In genomic region chr4:120615528-120616081, GRCm38 (mm10) we compare ENCODE assay signal across 8 mouse cellular contexts. TPM values are rescaled to one million over a fixed set of nuclear protein-coding genes. Genes with fewer than 3 reads are reported as not detected.
A peak's percentile ranks its signal among the peaks of the same experiment; 100 is the strongest.
DNase-seq lines count a peak whose midpoint lies in the region; ATAC-seq and TF ChIP-seq lines count a peak whose summit lies in the region.

No protein-coding gene starts in this region.

- WGBS in hindbrain, embryonic 16.5 days, result 24% methylated on average over 9 of the region's 10 CpGs
- 26% methylated on average over 10 of the region's 10 CpGs for WGBS in stomach, embryonic 16.5 days

- peak; percentile 28; the same call in 1 of the 2 replicates for ATAC-seq in hindbrain, embryonic 16.5 days
- peak; percentile 64; the same call in 1 of the 2 replicates for ATAC-seq in stomach, embryonic 16.5 days (ENCODE audit: insufficient read depth, low FRiP score)

- no peaks in the 10 kb centered on the region for H3K36me3 ChIP-seq in E14TG2a.4 (ENCODE audit: insufficient read depth, low read length)
- no peaks in the 10 kb centered on the region for H3K36me3 ChIP-seq in hindbrain, embryonic 16.5 days (ENCODE audit: control insufficient read depth, insufficient read depth, low read length)
- no peaks in the 10 kb centered on the region for H3K36me3 ChIP-seq in stomach, embryonic 16.5 days (ENCODE audit: control insufficient read depth, insufficient read depth, low read length)

- no peaks in the 10 kb centered on the region for H3K9me3 ChIP-seq in E14TG2a.4 (ENCODE audit: low read length)
- H3K9me3 ChIP-seq in hindbrain, embryonic 16.5 days (ENCODE audit: control insufficient read depth, low read length), result no peaks in the 10 kb centered on the region
- no peaks in the 10 kb centered on the region for H3K9me3 ChIP-seq in stomach, embryonic 16.5 days (replicated peaks; ENCODE audit: control insufficient read depth, low read length)

- intact Hi-C loops in gastrocnemius, adult 2 months (cut with DNase I), result no loop called here

- H3K4me1 ChIP-seq in E14TG2a.4 (replicated peaks; ENCODE audit: low read depth, low read length), result peaks cover 77% of the 10 kb centered on the region
- H3K4me1 ChIP-seq in hindbrain, embryonic 16.5 days (ENCODE audit: control insufficient read depth, insufficient read depth, low read depth, low read length), result no peaks in the 10 kb centered on the region; the same call in 1 of the 2 replicates
- peaks cover 10% of the 10 kb centered on the region; the same call in 1 of the 2 replicates for H3K4me1 ChIP-seq in stomach, embryonic 16.5 days (ENCODE audit: control insufficient read depth, insufficient read depth, low read length)

- no peak overlapping the region; the same call in 1 of the 2 replicates for H3K9ac ChIP-seq in hindbrain, embryonic 16.5 days (ENCODE audit: low read depth, low read length)
- no peak overlapping the region for H3K9ac ChIP-seq in stomach, embryonic 16.5 days (ENCODE audit: low read length)

- peaks cover 6% of the 10 kb centered on the region; the same call in 1 of the 2 replicates for H3K27me3 ChIP-seq in E14TG2a.4 (ENCODE audit: insufficient read depth, low read length)
- H3K27me3 ChIP-seq in hindbrain, embryonic 16.5 days (replicated peaks; ENCODE audit: control insufficient read depth, insufficient read depth, low read length), result no peaks in the 10 kb centered on the region
- H3K27me3 ChIP-seq in stomach, embryonic 16.5 days (ENCODE audit: control insufficient read depth, insufficient read depth, low read length), result no peaks in the 10 kb centered on the region

- H3K27ac ChIP-seq in gastrocnemius, adult 2 months, result peak overlapping the region; percentile 97
- H3K27ac ChIP-seq in hindbrain, embryonic 16.5 days (ENCODE audit: low read depth, low read length), result no peak overlapping the region
- H3K27ac ChIP-seq in stomach, embryonic 16.5 days (ENCODE audit: low read length), result peak overlapping the region; percentile 93

- peak overlapping the region; percentile 60 for H3K4me3 ChIP-seq in E14TG2a.4 (replicated peaks; ENCODE audit: low read length)
- 0 out of 2 replicates have a peak overlapping the region, but pooled peaks have one; percentile 15 for H3K4me3 ChIP-seq in gastrocnemius, adult 2 months
- H3K4me3 ChIP-seq in hindbrain, embryonic 16.5 days (ENCODE audit: low read length), result no peak overlapping the region
- no peak overlapping the region for H3K4me3 ChIP-seq in stomach, embryonic 16.5 days (replicated peaks; ENCODE audit: low read length)

- no peak for TF ChIP-seq CTCF in E14TG2a.4 (conservative IDR thresholded peaks at IDR 0.05; ENCODE audit: low read length)
- no peak for TF ChIP-seq CTCF in gastrocnemius, adult 2 months (IDR thresholded peaks at IDR 0.05)

- H3K4me2 ChIP-seq in hindbrain, embryonic 16.5 days (ENCODE audit: low read length), result no peak overlapping the region
- H3K4me2 ChIP-seq in stomach, embryonic 16.5 days (ENCODE audit: low read depth, low read length), result no peak overlapping the region

- DNase-seq in brain, adult 2 months (ENCODE audit: low read depth, low spot score), result peak; percentile 87
- peak; percentile 77 for DNase-seq in gastrocnemius, adult 2 months
- DNase-seq in lung, postnatal 4 days, result peak; percentile 16 to 33
- DNase-seq in urinary bladder, postnatal 4 days (ENCODE audit: low spot score in 2 of 2), result no peak
- no peak for DNase-seq in layer of hippocampus, adult 9-10 months (ENCODE audit: low spot score)

RNA-seq across cellular contexts. Expression of gene Gm8439, which starts 27.1 kb away (rescaled TPM):
- total RNA-seq in gastrocnemius, adult 2 months (2021), result not detected
- not detected in 2 replicates for polyA plus RNA-seq in hindbrain, embryonic 16.5 days (2015; fragmentation: Nextera tagmentation; extraction: Ambion mirVana)
- polyA plus RNA-seq in stomach, embryonic 16.5 days (2015; fragmentation: Nextera tagmentation; extraction: Ambion mirVana), result not detected in 2 replicates

RNA-seq across cellular contexts. Expression of gene Ctps, which starts 45.5 kb away (rescaled TPM):
- total RNA-seq in gastrocnemius, adult 2 months (2021), result 10 to 100 TPM; 13.1 to 14.4 TPM
- 76.4 and 77.1 TPM in 2 replicates for polyA plus RNA-seq in hindbrain, embryonic 16.5 days (2015; fragmentation: Nextera tagmentation; extraction: Ambion mirVana)
- polyA plus RNA-seq in stomach, embryonic 16.5 days (2015; fragmentation: Nextera tagmentation; extraction: Ambion mirVana), result 63.2 and 63.8 TPM in 2 replicates

RNA-seq across cellular contexts. Expression of gene Cited4, which starts 50.8 kb away (rescaled TPM):
- 10 to 100 TPM in 1 of 2 experiments, 1 to 10 TPM in 1; 9.9 to 16.3 TPM for total RNA-seq in gastrocnemius, adult 2 months (2021)
- 1.2 and 2.4 TPM in 2 replicates for polyA plus RNA-seq in hindbrain, embryonic 16.5 days (2015; fragmentation: Nextera tagmentation; extraction: Ambion mirVana)
- polyA plus RNA-seq in stomach, embryonic 16.5 days (2015; fragmentation: Nextera tagmentation; extraction: Ambion mirVana), result 3.0 and 4.0 TPM in 2 replicates

Comparison
In these comparisons a context has a peak if more than half of its experiments do, and no peak if none do; other contexts are left out.
1. H3K4me3 ChIP-seq: peak in E14TG2a.4 (single experiment) and gastrocnemius, adult 2 months (single experiment); none in hindbrain, embryonic 16.5 days (single experiment) and stomach, embryonic 16.5 days (single experiment).
2. DNase-seq: peak in brain, adult 2 months (single experiment), gastrocnemius, adult 2 months (single experiment) and lung, postnatal 4 days (2 of 2); none in urinary bladder, postnatal 4 days (0 of 2) and layer of hippocampus, adult 9-10 months (single experiment).